Mouse (Mus musculus): ENCODE measurements around the gene Ckm.
A peak's percentile ranks its signal among the peaks of the same experiment; 100 is the strongest.

DNA sequence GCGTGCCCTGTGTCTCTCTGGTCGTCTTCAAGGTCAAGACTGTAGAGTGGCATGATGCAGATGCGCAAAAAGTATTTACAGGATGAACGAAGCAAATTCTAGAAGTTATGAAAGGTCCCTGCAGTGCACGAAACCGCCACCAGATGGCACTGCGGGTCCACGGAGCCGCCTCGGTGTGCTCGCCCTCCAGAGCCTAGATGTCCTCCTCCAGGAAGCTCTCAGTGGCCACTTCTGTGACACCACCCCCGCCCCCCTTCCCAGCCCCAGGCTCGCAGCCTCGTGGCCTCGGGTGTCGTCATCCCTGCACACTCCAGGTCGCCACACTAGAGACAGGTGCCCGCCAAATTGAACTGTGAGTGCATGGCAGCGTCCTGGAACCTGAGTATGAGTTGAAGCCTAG is 841 bp downstream of the Ckm start:
- TF ChIP-seq CTCF (IDR thresholded peaks at IDR 0.05; ENCODE audit: borderline replicate concordance, extremely low read depth, insufficient read depth, insufficient read length) = peak; percentile 100
- no peak for TF ChIP-seq POLR2A (IDR thresholded peaks at IDR 0.05; ENCODE audit: borderline replicate concordance, extremely low read depth, insufficient read depth, insufficient read length, poor library complexity, severe bottlenecking)

Data from brain, embryonic 14.5 days (tissue).